Mouse (Mus musculus): ENCODE measurements around the gene Sema4a.

Gene Sema4a

DNA sequence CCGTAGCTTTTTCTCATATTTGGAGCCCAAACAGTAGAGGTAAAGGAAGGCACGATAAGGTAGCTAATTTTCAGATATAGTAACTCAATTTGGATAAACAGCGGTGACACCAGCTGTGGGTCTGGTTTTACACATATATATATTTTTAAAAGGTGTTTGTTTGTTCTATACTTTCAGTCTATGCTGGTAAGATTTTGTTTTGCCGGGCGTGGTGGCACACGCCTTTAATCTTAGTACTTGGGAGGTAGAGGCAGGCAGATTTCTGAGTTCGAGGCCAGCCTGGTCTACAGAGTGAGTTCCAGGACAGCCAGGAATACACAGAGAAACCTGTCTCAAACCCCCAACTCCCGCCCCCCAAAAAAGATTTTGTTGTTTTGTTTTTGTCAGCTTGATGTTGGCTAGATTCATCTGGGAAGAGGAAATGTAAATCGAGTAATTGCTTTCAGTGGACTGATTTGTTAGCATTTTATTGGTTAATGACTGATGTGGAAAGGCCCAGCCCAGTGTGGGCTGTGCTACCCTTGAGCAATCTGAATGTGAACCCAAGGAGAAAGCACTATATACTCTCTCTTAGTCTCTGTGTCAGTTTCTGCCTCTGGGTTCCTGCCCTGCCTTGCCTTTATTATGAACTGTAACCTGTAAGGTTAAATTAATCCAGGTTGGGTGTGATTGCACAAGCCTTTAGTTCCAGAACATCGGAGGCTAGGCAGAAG, 35.1 kb downstream of the Sema4a start:
- no peak for DNase-seq (ENCODE audit: low spot score)

DNA sequence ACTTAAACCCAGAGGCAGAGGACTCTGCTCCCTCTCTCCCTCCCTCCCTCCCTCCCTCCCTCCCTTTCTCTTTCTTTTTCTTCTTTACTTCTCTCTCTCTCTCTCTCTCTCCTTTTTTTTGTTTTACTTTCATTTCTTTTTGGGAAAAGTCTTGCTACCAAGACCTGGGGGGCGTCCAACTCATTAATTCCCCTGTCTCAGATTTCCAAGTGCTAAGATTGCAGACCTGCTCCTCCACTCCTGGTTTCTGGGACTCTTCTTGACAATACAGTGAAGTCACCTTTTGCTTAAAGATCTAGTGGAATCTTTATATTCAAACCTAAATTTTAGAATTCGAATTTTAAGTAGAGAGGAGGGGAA, 35.7 kb downstream of the Sema4a start:
- no peak for DNase-seq (ENCODE audit: low spot score)

DNA sequence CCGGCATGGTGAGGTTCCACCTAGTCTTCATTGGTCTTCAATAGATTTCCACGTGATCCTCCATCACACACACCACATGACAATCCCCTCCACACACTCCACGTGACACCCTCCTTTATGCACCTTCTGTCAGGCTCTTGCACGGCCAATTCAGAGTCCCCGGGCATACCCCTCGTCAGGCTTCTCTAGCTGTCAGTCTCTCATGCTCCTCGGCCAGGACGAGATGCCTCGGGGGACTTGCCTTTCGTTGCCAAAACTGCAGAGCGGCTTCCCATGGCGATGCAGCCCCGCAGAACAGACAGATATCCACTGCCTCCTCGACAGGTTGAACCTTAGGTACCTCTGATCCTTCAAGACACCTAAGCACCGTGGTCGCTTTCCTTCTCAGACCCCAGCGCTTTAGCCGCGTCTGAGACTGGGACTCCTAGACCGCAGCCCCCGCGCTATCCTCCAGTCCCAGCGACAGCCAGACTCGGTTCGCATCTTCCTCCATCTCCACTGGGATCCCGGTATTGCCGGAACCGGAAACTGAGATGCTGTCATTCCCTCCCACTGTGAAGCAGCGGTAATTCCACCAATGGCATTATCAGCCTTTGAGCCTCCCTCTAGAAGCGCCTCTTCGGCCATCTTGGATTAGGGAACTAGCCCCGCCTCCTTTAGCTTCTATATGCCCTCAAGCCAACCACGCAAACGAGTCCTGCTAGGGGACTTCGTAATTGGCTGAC, 36.2 kb downstream of the Sema4a start, which contains the start of gene Slc25a44:
Gene Slc25a44, minus strand, starts transcription at position 535 of the 725 bp plus-strand sequence.
- DNase-seq (ENCODE audit: low spot score): peak; percentile 92

DNA sequence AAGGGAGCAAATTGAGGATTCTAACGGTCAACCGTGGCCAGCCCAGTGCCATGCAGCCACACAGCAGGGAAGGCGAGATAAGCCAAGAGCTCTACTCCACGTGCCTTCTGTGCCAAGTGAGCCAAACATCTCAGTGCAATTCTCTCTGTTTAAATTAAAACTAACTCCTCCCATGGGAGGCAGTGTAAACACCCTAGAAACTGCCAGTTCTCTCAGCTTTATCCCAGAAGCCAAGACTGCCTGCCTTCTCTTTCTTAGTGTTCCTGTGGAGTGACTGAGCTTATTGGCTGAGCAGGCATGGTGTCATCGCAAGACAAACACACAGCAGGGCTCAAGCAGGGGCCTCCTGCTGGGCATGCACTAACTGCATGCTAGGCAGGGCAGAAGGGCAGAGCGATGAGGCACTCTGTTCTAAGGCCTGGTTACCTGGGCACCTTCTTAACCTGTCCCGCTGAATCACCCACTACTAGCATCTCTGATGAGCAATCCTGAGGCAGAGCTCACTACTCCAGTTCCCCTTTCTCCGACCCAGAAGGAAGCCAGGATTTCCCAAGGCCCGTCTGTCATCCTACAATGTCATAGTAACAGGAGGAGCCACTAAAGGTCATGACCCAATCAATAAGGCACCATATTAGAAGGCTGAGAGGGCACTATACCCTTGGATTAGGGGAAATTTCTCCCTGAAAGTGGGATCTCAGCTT, 38.8 kb downstream of the Sema4a start:
- no peak for DNase-seq (ENCODE audit: low spot score)

DNA sequence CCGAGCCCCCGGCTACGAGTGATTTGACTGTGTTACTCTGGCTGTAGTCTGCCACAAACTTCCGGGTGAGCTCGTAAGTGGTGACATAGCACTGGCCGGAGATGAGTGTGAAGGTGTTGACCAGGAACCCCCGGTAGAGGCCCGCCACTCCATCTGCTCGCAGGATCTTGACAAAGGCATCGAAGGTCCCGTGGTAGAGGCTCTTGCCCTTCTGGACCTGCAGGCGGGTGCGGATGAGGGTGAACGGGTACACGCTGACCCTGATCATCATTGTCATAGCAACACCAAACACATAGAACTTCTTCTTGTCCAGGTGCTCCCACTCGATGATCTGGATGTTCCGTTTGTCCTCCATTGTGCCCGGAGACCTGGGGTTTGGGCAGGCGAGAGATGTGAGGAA, 40.2 kb downstream of the Sema4a start:
- DNase-seq (ENCODE audit: low spot score): no peak

DNA sequence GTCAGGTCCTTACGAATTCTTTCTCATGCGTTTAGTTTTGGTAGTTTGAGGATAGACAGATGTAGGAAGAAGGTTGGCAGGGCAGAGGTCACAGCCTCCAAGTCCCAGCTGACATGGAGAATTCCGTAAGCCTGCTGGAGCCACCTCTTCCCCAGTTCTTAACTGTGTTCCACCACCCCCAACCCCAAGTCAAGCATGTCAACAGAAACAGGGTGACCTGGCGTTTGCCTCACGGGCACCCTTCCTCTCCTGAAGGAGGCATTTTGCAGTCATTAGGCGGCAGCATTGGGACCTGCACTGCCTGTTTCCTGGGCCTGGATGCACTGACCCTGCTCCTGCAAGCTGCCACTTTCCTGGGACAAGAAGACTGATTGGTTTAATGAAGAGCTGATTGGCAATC, 43.0 kb downstream of the Sema4a start:
- no peak for DNase-seq (ENCODE audit: low spot score)

DNA sequence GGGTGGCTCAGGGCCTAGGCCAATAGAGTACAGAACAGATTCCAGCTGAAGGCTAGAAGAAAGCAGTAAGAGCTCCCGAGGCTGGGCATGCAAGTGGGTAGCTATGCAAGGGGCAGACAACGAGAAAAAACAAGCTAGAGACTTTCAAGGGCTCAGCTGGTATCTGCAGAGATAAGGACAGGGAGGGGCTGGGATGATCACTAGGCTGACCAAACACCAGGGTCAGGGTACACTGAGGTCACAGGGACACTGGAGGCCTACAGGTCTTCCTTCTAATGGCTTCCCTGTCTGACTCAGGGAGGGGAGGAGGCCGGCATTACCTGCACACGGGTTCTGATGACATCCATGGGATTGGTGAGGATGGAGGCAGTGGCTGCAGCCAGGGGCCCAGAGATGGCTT, 45.3 kb downstream of the Sema4a start:
- DNase-seq (ENCODE audit: low spot score): no peak

DNA sequence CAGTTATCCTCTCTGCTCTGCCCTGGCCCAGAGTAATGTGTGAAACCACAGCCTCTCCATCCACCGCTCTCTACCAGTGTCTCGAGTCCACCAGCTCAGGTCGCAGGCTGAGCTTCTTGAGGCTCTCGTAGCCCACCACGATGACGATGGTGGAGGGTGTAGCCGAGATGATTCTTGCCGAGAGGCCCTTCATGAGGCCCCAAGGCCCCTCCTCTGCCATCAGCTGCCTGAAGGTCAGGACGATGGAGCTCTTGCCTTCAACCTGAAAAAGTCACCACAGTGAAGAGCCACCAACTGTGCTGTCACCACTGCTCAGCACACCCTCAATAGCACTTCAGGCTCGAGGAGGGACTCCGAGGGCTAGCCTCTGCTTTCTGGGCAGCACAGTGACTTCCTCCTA, 48.3 kb downstream of the Sema4a start:
- no peak for DNase-seq (ENCODE audit: low spot score)

DNA sequence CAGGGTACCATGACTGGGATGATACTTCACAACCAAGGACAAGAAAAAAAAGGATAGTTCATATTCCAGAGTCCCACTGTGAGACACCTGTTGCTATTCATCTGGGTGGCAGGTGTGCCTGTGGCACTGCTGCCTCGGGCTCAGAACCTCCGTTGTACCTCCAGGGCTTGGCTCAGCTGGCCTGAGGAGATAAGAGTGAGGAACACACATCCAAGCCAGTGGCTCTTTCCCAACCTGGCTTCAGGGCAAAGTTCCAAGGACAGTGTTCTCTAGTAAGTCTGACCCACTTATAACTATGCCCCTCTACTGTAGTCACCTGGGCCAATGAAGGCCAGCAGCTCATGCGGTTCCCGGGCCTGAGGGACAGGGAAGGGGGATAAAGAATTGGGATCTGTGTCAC, 49.3 kb downstream of the Sema4a start:
- DNase-seq (ENCODE audit: low spot score): no peak

DNA sequence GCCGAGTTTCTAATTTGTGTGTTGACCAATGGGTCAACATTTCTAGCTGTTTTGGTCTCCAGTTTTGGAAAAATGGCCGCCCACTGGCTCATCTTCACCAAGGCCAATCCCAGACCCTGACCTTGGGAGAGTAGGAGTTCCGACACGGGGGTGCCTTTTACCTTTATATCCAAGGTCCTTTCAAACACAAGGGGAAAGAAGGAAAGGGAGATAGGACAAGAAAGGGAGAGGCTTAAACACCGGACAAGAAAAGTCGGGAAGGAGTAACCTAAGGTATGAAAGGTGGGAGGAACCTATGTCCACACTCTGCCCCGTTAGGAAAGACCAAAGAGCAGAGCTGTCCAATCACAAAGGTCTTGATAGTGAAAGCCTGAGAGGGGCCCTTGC, 50.3 kb downstream of the Sema4a start:
- DNase-seq (ENCODE audit: low spot score): no peak

DNA sequence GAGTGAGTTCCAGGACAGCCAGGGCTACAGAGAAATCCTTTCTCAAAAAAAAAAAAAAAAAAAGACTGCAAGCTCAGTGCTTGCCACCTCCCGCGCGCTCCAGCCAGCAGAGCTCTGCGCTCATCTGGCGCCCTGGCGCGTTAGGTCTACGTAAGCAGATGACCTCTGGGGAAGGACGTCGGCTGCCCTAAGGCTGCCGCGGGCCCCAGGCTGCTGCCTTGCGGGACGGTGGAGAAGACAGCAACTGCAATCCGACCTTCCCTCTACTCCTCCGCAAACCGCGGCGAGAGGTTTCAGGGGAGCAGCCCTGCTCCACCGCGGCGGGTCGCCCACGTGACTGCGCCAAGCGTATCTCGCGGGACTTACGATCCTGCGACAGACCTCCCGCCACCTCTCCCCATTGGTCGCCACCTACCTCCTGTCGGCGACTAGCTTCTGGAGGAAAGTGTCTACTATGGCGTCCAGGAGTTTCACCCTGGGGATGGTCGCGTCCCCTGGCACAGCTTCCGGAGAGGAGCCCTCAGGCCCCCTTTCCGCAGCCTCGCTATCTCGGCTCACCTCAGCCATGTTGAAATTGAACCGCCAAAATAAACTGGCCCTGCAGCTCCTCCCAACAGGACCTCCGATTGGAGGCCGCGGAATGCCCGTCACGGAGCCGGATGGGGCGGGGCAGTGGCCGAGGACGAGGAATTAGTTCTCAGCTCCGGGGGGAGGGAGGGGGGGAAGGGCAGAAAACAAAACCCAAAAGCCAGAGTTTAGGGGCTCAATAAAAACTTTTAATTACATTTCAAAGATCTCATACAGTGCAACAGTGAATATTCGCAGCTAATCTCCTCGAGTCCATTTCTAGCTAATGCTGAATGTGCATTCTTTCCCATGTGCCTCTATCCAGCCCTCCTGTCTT, 51.0 kb downstream of the Sema4a start, which contains the start of gene Pmf1:
Gene Pmf1, minus strand, starts transcription at position 591 of the 904 bp plus-strand sequence.
- peak; percentile 94 for DNase-seq (ENCODE audit: low spot score)

DNA sequence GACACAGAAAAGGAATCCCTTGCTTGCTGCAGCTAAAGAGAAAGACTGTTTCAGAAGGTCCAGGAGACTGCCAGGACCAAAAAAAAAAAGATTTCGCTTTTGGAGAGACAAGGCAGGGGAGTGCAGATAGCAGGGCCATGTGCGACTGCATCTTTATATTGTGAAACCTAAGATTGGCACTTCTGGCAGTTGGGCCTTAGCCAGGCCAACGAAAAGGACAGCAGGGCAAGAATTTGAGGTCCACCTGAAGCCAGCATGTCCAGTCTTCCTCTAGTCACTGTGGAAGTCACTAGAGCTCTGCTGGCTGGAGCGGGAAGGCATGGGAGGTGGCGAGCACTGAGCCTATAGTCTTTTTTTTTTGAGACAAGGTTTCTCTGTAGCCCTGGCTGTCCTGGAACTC, 52.0 kb downstream of the Sema4a start:
- no peak for DNase-seq (ENCODE audit: low spot score)

DNA sequence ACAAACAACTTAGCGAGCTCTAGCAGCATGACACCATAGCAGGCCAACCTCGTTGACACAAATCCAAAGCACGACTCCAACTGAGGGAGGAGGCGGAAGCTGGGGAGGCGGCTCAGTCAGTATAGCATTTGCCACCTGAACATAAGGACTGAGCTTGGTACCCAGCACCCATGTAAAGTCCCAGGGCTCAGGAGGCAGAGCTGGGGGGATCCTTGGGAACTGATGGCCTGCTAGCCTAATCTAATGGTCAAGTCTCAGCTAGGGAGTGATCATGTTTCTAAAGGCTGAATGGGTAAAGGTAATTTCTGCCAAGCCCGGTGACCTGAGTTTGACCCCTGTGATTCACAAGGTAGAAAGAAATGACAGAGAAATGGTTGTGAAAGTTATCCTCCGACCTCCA, 53.5 kb downstream of the Sema4a start:
- DNase-seq (ENCODE audit: low spot score): no peak

DNA sequence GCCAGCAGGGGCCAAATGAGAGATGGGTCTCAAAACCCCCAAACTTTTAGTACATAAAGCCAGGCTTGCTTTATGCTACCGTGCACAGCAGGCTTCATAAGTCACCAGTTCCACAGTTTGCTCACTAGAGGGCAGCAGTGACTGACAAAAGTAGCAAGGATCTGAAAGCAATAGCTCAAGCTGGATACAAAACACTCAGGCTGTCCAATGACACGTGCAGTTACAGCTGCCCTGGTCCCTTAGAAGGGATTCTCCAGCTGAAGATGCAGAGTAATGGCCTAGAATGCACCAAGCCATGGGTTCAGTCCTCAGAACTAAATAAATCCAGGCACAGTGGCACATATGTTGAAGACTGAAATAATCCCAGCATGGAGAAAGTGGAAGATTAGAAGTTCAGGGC, 53.9 kb downstream of the Sema4a start:
- DNase-seq (ENCODE audit: low spot score): peak; percentile 49

DNA sequence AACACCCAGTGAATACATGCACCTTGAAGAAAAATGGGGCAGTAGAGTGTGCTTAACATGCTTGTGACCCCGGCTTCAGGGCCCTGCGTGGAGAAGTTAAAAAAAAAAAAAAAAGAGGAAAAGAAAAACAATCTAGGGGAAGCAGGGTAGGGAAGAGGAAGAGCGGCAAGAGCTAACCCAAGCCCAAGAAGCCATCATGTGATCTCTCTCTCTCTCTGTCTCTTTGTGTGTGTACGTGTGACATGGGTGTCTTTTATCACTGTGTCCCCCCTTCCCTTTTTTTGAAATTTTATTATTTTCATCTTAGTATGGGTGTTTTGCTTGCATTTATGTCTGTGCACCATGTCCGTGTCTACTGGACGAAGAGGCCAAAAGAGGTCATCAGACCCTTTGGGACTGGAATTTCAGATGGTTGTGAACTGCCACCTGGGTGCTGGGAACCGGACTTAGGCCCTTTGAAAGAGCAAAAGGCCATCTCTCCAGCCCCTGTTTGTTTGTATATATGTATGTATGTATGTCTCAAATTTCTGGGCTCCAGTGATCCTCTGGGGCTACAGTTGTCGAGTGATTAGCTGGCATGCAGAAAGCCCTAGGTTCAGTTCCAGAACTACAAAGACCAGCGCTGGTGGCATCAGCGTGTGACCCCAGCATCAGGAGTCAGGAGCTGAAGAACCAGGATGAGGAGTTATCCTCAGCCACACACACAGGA, 57.3 kb downstream of the Sema4a start:
- no peak for DNase-seq (ENCODE audit: low spot score)

DNA sequence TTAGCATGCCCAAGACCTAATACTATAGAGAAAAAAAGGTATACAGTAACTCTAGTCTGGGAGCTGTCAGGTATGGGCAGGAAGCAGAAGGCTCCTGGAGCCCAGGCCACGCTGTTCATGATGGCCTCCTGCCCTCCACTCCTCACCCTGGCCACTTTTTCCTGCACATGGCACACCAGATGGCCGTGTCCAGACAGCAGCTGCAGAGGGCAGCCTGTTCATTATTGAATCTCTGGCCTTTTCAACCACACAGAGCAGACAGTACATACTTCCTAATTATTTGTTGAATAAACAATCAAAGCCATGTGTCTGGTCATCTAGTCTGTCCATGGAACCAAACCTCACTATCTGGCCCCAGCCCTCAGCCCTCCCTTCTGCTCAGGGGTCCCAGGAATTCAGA, 62.3 kb downstream of the Sema4a start:
- no peak for DNase-seq (ENCODE audit: low spot score)

DNA sequence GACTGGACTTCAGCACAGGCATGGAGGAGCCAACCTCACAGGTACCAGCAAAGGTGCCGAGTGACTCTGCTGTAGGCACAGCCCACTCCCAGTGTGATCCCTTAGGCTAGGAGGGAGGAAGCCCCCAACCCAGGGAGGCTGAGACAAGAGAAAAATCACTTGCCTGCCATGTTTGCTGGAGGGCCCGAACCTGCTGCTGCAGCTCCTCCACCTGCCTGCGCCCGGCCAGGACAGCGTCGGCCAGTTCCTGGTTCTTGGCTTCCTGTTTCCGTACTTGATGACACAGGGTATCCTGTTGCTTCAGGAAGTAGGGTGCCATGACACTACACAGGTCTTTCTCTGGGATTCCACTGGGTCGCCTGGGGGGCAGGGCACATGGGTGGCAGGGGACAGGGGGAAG, 65.2 kb downstream of the Sema4a start:
- no peak for DNase-seq (ENCODE audit: low spot score)

DNA sequence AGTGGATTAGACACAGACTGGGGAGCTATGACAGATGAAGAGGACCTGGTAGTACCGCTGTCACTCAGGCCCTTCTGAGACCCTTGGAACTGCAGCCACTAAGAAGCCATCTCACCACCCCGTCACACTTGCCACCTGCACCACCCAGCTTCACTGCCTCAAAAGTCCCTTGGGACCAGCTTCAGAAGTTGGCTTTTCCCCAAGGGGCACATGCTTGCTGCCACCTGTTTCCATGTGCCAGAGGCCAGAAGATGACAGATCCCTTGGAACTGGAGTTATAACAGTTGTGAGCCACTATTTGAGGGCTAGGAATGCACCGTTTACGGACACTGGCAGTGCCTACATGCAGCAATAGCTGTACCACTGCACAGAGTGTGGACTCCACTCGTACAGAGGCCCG, 65.7 kb downstream of the Sema4a start:
- DNase-seq (ENCODE audit: low spot score): no peak

DNA sequence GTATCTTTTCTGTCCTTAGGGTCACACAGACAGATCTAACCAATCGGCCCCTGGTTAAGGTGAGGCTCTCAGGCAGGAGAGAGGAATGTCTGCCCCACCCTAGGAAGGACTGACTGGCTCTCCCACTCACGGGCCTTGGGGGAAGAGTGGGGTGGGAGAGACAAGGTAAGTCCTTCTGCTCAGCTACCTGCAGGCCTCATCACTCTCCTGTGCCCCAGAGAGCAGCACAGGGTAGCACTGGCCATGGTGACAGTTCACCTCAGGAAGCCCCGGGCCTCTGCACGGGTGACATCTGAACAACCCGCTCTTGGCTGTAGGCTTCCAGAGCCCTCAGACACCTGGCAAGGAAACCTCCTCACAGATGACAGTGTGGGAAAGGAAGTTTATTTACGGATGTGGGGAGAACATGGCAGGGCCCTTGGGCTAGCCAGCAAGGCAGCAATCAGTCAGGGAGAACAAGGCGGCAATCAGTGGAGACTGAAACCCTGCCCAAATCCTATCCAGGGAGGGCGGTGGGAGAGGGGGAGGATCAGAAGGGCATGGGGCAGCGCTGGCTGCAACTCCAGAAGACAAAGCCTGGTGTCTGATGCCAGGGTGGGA, 67.1 kb downstream of the Sema4a start:
- DNase-seq (ENCODE audit: low spot score): no peak

All from testis, postnatal 14 days (tissue).